Mouse (Mus musculus): ENCODE data around the gene Zscan21. TPM values are rescaled to one million over a fixed set of nuclear protein-coding genes. Genes with fewer than 3 reads are reported as not detected.

Gene Zscan21
- polyA plus RNA-seq, 1 experiment from 2014 or later, result 58.1 TPM

DNA sequence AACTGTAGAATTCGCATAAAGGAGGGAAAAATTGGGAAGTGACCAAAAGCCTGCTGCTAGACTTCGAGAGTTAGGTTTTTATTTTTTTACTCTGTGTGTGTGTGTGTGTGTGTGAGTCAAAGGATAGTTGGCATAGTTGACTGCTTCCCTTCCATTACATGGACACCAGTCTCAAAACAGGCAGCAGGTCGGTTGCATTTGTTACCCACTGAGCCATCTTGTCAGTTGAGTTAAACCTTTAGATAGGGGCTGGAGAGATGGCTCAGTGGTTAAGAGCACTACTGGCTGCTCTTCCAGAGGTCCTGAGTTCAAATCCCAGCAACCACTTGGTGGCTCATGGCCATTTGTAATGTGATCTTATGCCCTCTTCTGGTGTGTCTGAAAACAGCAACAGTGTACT is 1.3 kb downstream of the Zscan21 start:
- H3K27ac ChIP-seq (replicated peaks), result peak overlapping the region; percentile 98
- no peaks in the 10 kb centered on the region for H3K9me3 ChIP-seq (replicated peaks)
- ATAC-seq (ENCODE audit: insufficient number of reproducible peaks, low FRiP score, low TSS enrichment, low read depth), result no peak
- H3K4me1 ChIP-seq, result peaks cover 13% of the 10 kb centered on the region
- H3K4me3 ChIP-seq (replicated peaks), result peak overlapping the region; percentile 75
- WGBS, result 63% methylated on average over 3 of the region's 3 CpGs
- H3K4me2 ChIP-seq (replicated peaks), result peak overlapping the region; percentile 58
- 0 out of 2 replicates have a peak overlapping the region, but pooled peaks have one; percentile 55 for H3K9ac ChIP-seq
- H3K27me3 ChIP-seq, result no peaks in the 10 kb centered on the region
- H3K36me3 ChIP-seq, result peaks cover 11% of the 10 kb centered on the region; the same call in 1 of the 2 replicates

DNA sequence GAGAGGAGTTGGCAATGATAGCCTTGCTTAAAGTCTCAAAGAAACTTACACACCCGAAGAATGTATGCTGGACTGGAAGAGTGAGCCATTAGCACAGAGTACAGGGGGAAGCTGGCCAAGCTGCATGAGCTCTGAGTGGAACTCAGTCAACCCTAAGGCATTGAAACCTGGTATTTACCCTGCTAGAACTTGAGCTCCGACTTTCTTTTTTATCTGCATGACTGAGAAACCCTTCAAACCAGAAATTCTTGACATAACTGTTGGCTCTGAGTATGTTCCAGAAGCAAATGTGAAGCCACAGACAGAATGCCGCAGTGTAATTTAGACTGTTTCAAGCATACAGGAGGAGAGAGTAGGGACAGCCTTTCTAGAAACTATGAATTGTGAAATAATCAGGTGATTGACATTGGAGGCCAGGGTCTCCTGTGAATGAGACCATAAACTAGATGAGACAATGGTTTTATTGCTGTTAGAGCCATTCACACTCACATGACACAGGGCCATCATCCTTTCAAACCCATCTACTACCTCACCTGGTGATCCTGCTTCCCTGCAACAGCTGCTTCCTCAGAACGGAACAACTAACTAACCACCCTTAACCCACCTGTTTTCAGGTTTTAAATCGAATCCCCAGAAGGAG is 15.8 kb downstream of the Zscan21 start:
- no peak overlapping the region for H3K4me3 ChIP-seq (replicated peaks)
- H3K9me3 ChIP-seq (replicated peaks), result no peaks in the 10 kb centered on the region
- no peak for ATAC-seq (ENCODE audit: insufficient number of reproducible peaks, low FRiP score, low TSS enrichment, low read depth)
- H3K36me3 ChIP-seq, result peaks cover 70% of the 10 kb centered on the region
- H3K27me3 ChIP-seq, result no peaks in the 10 kb centered on the region
- H3K9ac ChIP-seq, result no peak overlapping the region
- no peaks in the 10 kb centered on the region for H3K4me1 ChIP-seq
- H3K4me2 ChIP-seq (replicated peaks), result no peak overlapping the region
- no peak overlapping the region for H3K27ac ChIP-seq (replicated peaks)
- WGBS, result 73% methylated on average over 5 of the region's 5 CpGs

DNA sequence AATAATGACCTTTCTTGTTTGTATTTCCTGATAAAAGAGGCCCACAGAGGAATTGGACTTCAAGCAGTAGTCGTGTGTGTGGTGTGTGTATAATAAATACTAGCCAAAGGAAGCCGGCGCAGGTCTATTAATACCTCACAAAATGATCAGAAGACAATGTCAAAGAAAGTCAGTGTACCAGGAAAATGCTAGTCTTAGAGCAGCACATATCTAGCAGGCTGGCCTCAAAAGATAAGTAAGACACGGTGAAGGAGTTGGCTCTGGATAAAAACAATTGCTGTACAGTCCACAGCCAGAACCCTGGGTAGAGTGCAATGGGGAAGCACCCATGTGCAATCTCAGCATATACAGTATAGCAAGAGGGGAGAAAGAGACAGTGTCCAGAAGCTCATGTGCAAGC is 20.6 kb downstream of the Zscan21 start:
- Histone ChIP-seq H3K4me1 (no peaks in the 10 kb centered on the region; the same call in 1 of the 2 replicates), H3K9ac (no peak overlapping the region), H3K4me2 (replicated peaks) (no peak overlapping the region), H3K4me3 (replicated peaks) (no peak overlapping the region), H3K27ac (replicated peaks) (no peak overlapping the region), H3K9me3 (replicated peaks) (no peaks in the 10 kb centered on the region), H3K27me3 (no peaks in the 10 kb centered on the region), H3K36me3 (peaks cover 37% of the 10 kb centered on the region)
- ATAC-seq (ENCODE audit: insufficient number of reproducible peaks, low FRiP score, low TSS enrichment, low read depth), result no peak
- WGBS, result 89% methylated on average over 4 of the region's 4 CpGs

DNA sequence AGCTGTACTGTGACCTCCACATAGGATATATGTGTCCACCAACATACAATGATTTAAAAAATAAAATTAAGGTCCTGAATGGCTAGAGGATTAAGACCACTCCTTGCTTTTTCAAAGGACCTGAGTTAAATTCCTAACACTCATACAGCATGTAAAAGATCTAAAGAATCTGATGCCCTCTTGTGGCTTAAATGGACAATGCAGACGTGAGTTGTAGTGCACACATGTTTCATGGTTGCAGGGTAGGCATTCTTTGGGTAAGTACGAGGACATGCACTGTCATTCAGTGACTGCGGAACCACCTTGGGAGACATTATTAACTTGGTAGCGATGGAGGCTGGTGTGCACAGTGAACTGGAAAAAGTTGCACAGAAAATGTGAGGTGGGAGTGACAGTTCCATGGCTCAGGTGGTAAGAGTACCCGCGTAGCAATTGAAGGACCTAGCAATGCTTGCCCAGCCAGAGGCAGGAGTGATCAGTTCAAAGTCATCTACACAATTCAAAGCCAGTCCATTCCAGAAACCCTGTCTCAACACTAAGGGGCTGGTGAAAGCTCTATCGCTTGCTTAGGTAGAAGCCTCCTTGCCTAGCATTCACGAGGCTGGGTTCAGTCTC is 21.3 kb downstream of the Zscan21 start:
- ATAC-seq (ENCODE audit: insufficient number of reproducible peaks, low FRiP score, low TSS enrichment, low read depth), result no peak
- Histone ChIP-seq H3K9me3 (replicated peaks) (no peaks in the 10 kb centered on the region), H3K4me3 (replicated peaks) (no peak overlapping the region), H3K36me3 (peaks cover 32% of the 10 kb centered on the region), H3K9ac (no peak overlapping the region), H3K27ac (replicated peaks) (no peak overlapping the region), H3K4me2 (replicated peaks) (no peak overlapping the region), H3K4me1 (no peaks in the 10 kb centered on the region; the same call in 1 of the 2 replicates), H3K27me3 (no peaks in the 10 kb centered on the region)
- 63% methylated on average over 8 of the region's 8 CpGs for WGBS

DNA sequence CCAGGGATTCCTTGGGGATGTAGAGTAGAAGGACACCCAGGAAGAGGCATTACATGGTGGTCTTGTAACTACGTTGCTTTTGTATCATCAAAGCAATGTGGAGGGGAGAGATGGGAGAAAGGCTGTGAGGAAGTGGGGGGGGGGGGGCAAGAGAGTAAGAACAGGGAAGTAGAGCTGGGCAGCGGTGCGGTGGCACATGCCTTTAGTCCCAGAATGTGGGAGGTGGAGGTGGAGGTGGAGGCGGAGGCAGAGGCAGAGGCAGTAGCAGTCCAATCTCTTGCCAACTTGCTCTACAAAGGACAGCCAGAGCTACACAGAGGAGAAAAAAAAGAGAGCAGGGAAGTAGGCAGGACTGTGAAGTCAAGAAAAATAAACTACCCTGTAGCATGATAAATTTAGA is 21.9 kb downstream of the Zscan21 start:
- H3K27me3 ChIP-seq, result no peaks in the 10 kb centered on the region
- H3K27ac ChIP-seq (replicated peaks), result no peak overlapping the region
- 80% methylated on average over 4 of the region's 4 CpGs for WGBS
- ATAC-seq (ENCODE audit: insufficient number of reproducible peaks, low FRiP score, low TSS enrichment, low read depth), result no peak
- no peak overlapping the region for H3K4me3 ChIP-seq (replicated peaks)
- no peaks in the 10 kb centered on the region for H3K9me3 ChIP-seq (replicated peaks)
- H3K4me1 ChIP-seq, result no peaks in the 10 kb centered on the region; the same call in 1 of the 2 replicates
- H3K9ac ChIP-seq, result no peak overlapping the region
- H3K36me3 ChIP-seq, result peaks cover 32% of the 10 kb centered on the region
- no peak overlapping the region for H3K4me2 ChIP-seq (replicated peaks)

DNA sequence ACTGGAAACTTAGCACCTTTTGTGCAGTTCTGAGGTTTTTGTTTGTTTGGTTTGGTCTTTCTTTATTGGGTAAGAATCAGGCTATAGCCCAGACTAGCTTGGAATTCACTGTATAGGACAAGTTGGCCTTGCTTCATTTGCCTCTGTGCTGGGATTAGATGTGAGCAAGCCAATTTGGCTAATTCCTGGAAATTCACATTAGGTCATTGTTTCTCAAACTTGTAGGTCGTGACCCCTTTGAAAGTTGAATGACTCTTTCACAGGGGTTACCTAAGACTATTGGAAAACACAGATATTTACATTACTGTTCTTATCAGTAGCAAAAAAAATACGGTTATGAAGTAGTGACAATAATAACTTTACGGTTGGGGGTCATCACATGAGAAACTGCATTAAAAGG is 37.7 kb downstream of the Zscan21 start:
- Histone ChIP-seq H3K27me3 (no peaks in the 10 kb centered on the region), H3K4me1 (no peaks in the 10 kb centered on the region; the same call in 1 of the 2 replicates), H3K36me3 (peaks cover 25% of the 10 kb centered on the region), H3K4me2 (replicated peaks) (peak overlapping the region; percentile 59), H3K4me3 (replicated peaks) (peak overlapping the region; percentile 82), H3K27ac (replicated peaks) (no peak overlapping the region), H3K9me3 (replicated peaks) (no peaks in the 10 kb centered on the region), H3K9ac (no peak overlapping the region)
- no peak for ATAC-seq (ENCODE audit: insufficient number of reproducible peaks, low FRiP score, low TSS enrichment, low read depth)
- WGBS, result 88% methylated on average over 3 of the region's 3 CpGs

DNA sequence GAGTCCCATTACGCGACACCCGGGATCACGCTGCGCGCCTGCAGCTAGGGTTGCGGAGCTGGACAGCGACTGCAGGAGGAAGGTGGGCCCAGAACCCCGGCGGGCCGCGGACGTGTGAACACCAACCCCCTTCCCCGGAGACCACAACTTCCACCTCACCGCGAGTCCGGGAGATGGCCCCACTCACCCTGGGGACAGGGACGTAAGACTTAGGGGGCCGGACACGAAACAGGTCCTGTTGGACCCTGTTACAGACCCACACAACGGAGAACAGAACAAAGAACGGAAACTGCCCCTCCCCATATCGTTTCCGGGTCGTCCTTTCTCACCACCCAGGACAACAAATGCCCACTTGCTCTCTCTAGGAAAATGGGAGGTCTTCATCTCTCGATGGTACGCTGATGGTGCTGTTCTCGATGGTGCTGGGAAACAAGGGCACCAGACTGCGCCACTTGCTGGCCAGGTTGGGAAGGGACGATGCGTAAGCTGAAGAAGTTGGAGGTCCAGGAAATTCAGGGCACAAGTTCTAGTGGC is 38.8 kb downstream of the Zscan21 start, which contains the start of gene Zfp113:
TSS of gene Zfp113 (minus strand) at position 302 of the 534 bp plus-strand sequence.
- peaks cover 22% of the 10 kb centered on the region for H3K36me3 ChIP-seq
- H3K9me3 ChIP-seq (replicated peaks), result no peaks in the 10 kb centered on the region
- H3K27ac ChIP-seq (replicated peaks), result peak within 1 kb of the TSS; percentile 92
- H3K4me1 ChIP-seq, result no peaks in the 10 kb centered on the region; the same call in 1 of the 2 replicates
- 0% methylated on average over 31 of the region's 31 CpGs for WGBS
- H3K4me3 ChIP-seq (replicated peaks), result peak within 1 kb of the TSS; percentile 82
- no peaks in the 10 kb centered on the region for H3K27me3 ChIP-seq
- ATAC-seq (ENCODE audit: insufficient number of reproducible peaks, low FRiP score, low TSS enrichment, low read depth), result peak; percentile 94
- peak within 1 kb of the TSS; percentile 59 for H3K4me2 ChIP-seq (replicated peaks)
- H3K9ac ChIP-seq, result peak within 1 kb of the TSS; percentile 79

DNA sequence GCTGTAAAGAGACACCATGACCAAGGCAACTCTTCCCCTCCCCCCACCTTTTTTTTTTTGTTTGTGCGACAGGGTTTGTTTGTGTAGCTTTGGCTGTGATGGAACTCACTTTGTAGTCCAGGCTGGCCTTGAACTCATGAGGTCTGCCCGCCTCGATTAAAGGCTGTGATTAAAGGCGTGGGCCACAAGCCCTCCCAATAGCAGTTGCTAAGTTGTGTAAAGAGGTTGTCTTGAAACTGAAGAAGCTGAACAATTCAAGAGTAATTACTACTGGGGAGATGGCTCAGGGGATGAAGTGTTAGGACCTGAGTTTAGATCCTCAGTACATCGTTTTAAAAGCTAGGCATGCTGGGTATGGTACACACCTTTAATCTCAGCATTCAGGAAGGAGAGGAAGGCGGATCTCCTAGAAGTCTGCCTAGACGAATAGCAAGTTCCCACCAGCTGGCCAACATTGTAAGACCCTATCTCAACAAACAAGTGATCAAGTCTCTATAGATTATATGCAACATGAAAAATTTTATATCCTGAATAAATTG is 43.6 kb downstream of the Zscan21 start:
- H3K27ac ChIP-seq (replicated peaks), result peak overlapping the region; percentile 77; the same call in 1 of the 2 replicates
- WGBS, result 64% methylated on average over 7 of the region's 7 CpGs
- no peak for ATAC-seq (ENCODE audit: insufficient number of reproducible peaks, low FRiP score, low TSS enrichment, low read depth)
- no peaks in the 10 kb centered on the region for H3K27me3 ChIP-seq
- peaks cover 10% of the 10 kb centered on the region for H3K4me1 ChIP-seq
- no peaks in the 10 kb centered on the region for H3K9me3 ChIP-seq (replicated peaks)
- peak overlapping the region; percentile 80; the same call in 1 of the 2 replicates for H3K9ac ChIP-seq
- peak overlapping the region; percentile 82 for H3K4me3 ChIP-seq (replicated peaks)
- H3K36me3 ChIP-seq, result peaks cover 32% of the 10 kb centered on the region
- peak overlapping the region; percentile 67 for H3K4me2 ChIP-seq (replicated peaks)

DNA sequence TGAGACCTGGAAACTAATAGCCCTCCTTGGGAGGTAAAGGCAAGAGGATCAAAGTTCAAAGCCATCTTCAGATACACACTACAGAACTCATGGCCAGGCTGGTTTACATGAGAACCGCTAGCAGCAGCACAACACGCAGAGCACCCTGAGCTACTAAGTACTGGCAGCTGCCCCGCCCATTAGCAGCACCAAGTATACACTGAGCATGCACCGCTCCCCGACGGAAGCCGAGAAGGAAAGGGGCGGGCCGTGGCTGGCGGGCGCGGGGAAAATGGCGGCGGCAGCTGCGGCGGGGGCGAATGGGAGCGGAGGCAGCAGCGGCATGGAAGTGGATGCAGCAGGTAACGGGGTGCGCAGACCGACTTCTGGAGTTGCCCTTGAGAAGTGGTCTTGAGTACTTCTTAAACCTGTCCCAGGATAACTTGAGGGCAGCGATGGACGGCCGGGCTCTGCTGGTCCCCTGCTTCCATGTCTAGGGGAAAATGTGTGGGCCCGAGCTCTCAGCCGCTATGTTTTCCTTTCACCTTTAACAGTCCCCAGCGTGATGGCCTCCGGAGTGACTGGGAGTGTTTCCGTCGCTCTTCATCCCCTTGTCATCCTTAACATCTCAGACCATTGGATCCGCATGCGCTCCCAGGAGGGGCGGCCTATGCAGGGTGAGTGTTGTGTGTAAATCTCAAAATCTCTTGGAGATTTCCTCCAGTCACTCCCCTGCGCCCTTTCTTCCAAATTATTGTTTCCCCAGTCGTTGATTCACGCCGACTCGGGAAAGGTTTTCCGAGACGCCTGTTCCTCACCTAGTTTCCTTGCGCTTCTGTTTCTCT is 44.4 kb downstream of the Zscan21 start, which contains the start of gene Cops6:
TSS of gene Cops6 (plus strand) at position 230 of the 824 bp plus-strand sequence.
- Histone ChIP-seq H3K4me2 (replicated peaks) (peak within 1 kb of the TSS; percentile 67), H3K9me3 (replicated peaks) (no peaks in the 10 kb centered on the region), H3K36me3 (peaks cover 40% of the 10 kb centered on the region), H3K4me1 (peaks cover 10% of the 10 kb centered on the region), H3K9ac (peak within 1 kb of the TSS; percentile 80), H3K27ac (replicated peaks) (peak within 1 kb of the TSS; percentile 77), H3K27me3 (no peaks in the 10 kb centered on the region), H3K4me3 (replicated peaks) (peak within 1 kb of the TSS; percentile 82)
- under 1% methylated on average over 42 of the region's 42 CpGs for WGBS
- peak; percentile 93 for ATAC-seq (ENCODE audit: insufficient number of reproducible peaks, low FRiP score, low TSS enrichment, low read depth)

DNA sequence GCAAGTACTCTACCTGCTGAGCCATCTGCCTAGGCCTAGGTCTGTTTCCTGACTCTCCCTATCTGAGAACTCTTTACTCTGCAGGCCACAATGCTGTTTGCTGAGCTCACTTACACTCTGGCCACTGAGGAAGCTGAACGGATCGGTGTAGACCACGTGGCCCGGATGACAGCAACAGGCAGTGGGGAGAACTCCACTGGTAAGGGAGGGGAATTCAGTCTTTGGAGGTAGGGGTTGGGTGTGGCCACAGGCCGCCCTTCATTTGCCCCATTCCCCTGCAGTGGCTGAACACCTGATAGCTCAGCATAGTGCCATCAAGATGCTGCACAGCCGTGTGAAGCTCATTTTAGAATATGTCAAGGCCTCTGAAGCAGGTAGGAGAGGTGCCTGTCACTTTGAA is 46.3 kb downstream of the Zscan21 start:
- Histone ChIP-seq H3K4me2 (replicated peaks) (no peak overlapping the region), H3K36me3 (peaks cover 59% of the 10 kb centered on the region), H3K9ac (no peak overlapping the region), H3K4me3 (replicated peaks) (no peak overlapping the region), H3K27ac (replicated peaks) (no peak overlapping the region), H3K27me3 (no peaks in the 10 kb centered on the region), H3K9me3 (replicated peaks) (no peaks in the 10 kb centered on the region), H3K4me1 (peaks cover 10% of the 10 kb centered on the region)
- 59% methylated on average over 6 of the region's 6 CpGs for WGBS
- ATAC-seq (ENCODE audit: insufficient number of reproducible peaks, low FRiP score, low TSS enrichment, low read depth), result no peak
